Mouse (Mus musculus): ENCODE measurements around the gene Myl6. TPM values are rescaled to one million over a fixed set of nuclear protein-coding genes. Genes with fewer than 3 reads are reported as not detected.
A peak's percentile ranks its signal among the peaks of the same experiment; 100 is the strongest.
"Not testable (repeated sequence)": the region's sequence is repeated elsewhere in the genome, so short reads cannot be mapped to it uniquely, and the experiment has no call there.

The Myl6 gene
- total and polyA plus RNA-seq, 3 experiments, result 242 to 379 (median 302) TPM

DNA sequence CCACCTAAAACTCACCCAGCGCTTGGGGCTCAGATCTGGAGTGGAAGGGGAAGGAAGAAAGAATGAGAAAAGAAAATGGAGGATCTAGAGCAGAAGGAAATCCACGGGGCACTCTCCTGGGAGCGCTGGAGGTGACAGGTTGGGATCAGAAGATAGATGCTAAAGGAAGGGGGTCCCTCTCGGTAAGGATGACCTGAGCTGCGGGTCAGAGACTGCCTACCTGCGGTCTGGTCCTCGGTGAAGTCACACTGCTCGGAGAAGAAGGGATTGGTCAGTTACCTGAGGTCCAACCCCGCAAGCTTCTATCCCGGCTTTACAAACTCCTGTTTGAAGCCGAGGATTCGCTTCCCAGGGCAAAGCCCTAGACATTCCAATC, 638 bp downstream of the Myl6 start:
- TF ChIP-seq POLR2A (IDR thresholded peaks at IDR 0.05; ENCODE audit: insufficient read depth, low read depth, low read length), result no peak
- no peak for TF ChIP-seq EP300 (IDR thresholded peaks at IDR 0.05; ENCODE audit: insufficient read depth, low read depth, low read length)
- Histone ChIP-seq H3K4me1 (ENCODE audit: control insufficient read depth, insufficient read depth, low read length) (peaks cover 19% of the 10 kb centered on the region), H3K9ac (ENCODE audit: low read depth, low read length) (peak overlapping the region; percentile 66), H3K36me3 (ENCODE audit: control insufficient read depth, insufficient read depth, low read length) (peaks cover 11% of the 10 kb centered on the region), H3K27me3 (ENCODE audit: control insufficient read depth, insufficient read depth, low read length) (no peaks in the 10 kb centered on the region), H3K27ac (peak overlapping the region; percentile 100), H3K4me3 (peak overlapping the region; percentile 99), H3K79me2 (replicated peaks; ENCODE audit: control insufficient read depth, insufficient read depth, low read length) (no peaks in the 10 kb centered on the region; the same call in 1 of the 2 replicates)
- 0% methylated on average over 12 of the region's 12 CpGs for WGBS
- intact Hi-C loops (cut with DNase I), result loop anchor here (2.0 to 10.0 kb wide), 3 partner anchors 33 to 399 kb away; partner anchors contain the start of genes Baz2a and Esyt1
- no peak for DNase-seq

DNA sequence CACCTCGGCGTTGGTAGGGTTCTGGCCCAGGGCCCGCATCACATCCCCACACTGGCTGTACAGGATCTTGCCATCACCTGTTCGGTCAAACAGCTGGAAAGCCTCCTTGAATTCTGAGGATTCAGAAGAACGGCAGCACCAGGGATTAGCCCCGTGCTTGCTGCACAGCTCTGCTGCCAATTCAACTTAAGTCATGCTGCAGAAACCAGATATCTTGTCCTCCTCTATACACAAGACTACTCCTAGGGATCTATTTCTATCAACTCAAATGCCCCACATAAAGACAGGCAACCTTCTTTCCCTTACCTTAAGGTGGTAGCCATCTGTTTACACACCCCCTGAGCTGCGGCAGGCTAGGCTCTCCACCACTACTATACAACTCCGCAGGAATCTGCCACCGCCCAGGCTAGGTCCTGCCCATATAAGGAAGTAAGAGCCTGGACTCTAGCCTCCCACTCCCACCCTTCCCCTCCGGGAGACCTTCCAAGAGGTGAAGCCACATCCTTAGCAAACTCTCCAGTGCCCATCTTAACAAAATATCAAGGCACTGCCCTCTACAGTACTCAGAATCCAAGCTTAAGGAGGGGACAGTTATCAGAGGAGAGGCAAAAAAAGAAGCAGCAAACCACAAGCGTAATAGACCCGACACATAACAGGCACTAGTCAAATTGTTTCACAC, 1.2 kb downstream of the Myl6 start:
- no peaks in the 10 kb centered on the region; the same call in 1 of the 2 replicates for H3K79me2 ChIP-seq (replicated peaks; ENCODE audit: control insufficient read depth, insufficient read depth, low read length)
- H3K9ac ChIP-seq (ENCODE audit: low read depth, low read length), result peak overlapping the region; percentile 66
- H3K27ac ChIP-seq, result peak overlapping the region; percentile 100
- H3K4me1 ChIP-seq (ENCODE audit: control insufficient read depth, insufficient read depth, low read length), result peaks cover 19% of the 10 kb centered on the region
- 2% methylated on average over 12 of the region's 12 CpGs for WGBS
- peak; percentile 68; the same call in 1 of the 2 replicates for TF ChIP-seq POLR2A (IDR thresholded peaks at IDR 0.05; ENCODE audit: insufficient read depth, low read depth, low read length)
- TF ChIP-seq CTCF (IDR thresholded peaks at IDR 0.05), result no peak
- peaks cover 11% of the 10 kb centered on the region for H3K36me3 ChIP-seq (ENCODE audit: control insufficient read depth, insufficient read depth, low read length)
- H3K4me3 ChIP-seq, result peak overlapping the region; percentile 99
- DNase-seq, result peak; percentile 75 to 82
- intact Hi-C loops (cut with DNase I), result loop anchor here (2.0 to 10.0 kb wide), 3 partner anchors 32 to 398 kb away; partner anchors contain the start of genes Baz2a and Esyt1
- no peaks in the 10 kb centered on the region for H3K27me3 ChIP-seq (ENCODE audit: control insufficient read depth, insufficient read depth, low read length)

DNA sequence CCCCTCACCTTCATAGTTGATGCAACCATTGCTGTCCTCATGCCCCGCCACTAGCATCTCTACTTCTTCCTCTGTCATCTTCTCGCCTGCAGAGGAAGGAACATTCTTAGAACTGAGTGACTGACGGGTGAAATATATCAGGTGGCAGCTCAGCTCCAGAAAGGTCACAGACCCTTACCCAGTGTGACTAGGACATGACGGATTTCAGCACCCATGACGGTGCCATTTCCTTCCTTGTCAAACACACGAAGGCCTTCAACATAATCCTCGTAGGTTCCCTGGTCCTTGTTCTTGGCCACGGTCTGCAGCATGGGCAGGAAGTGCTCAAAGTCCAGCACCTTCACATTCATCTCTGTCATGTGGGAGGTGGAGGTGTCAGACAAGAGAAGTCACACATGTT, 1.9 kb downstream of the Myl6 start:
- intact Hi-C loops (cut with DNase I), result loop anchor here (2.0 to 10.0 kb wide), 3 partner anchors 31 to 397 kb away; partner anchors contain the start of genes Baz2a and Esyt1
- H3K4me3 ChIP-seq, result peak overlapping the region; percentile 99
- peak overlapping the region; percentile 66 for H3K9ac ChIP-seq (ENCODE audit: low read depth, low read length)
- not testable (repeated sequence) for H3K27me3 ChIP-seq (ENCODE audit: control insufficient read depth, insufficient read depth, low read length); H3K79me2 ChIP-seq (replicated peaks; ENCODE audit: control insufficient read depth, insufficient read depth, low read length); DNase-seq
- H3K4me1 ChIP-seq (ENCODE audit: control insufficient read depth, insufficient read depth, low read length), result peaks cover 19% of the 10 kb centered on the region
- WGBS, result 6% methylated on average over 8 of the region's 8 CpGs
- peaks cover 11% of the 10 kb centered on the region for H3K36me3 ChIP-seq (ENCODE audit: control insufficient read depth, insufficient read depth, low read length)
- H3K27ac ChIP-seq, result peak overlapping the region; percentile 100

DNA sequence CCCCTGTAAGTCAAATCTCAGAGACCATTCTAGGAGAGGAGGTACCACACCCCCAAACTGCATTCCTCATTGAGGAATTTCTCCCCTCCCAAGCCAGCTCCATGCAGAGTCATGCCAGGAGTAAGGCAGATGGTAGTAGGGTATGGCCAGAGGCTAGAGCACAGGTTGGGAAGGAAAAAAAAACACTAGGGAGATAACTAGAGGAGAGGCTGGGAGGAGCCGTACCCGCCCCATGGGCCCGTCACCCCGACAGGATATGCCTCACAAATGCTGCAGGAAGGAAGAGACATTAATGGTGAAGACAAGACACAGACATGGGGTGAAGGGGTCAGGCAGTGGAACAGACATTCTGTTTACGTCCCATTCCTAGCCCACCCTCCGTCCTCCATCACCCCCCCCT, 2.5 kb downstream of the Myl6 start:
- 10% methylated on average over 6 of the region's 6 CpGs for WGBS
- peaks cover 19% of the 10 kb centered on the region for H3K4me1 ChIP-seq (ENCODE audit: control insufficient read depth, insufficient read depth, low read length)
- intact Hi-C loops (cut with DNase I), result loop anchor here (5.0 to 10.0 kb wide), 2 partner anchors 36 to 397 kb away; partner anchors contain the start of genes Baz2a and Esyt1
- H3K36me3 ChIP-seq (ENCODE audit: control insufficient read depth, insufficient read depth, low read length), result peaks cover 11% of the 10 kb centered on the region
- DNase-seq, result peak; percentile 45 to 51
- H3K4me3 ChIP-seq, result peak overlapping the region; percentile 99
- TF ChIP-seq EP300 (IDR thresholded peaks at IDR 0.05; ENCODE audit: insufficient read depth, low read depth, low read length), result no peak
- TF ChIP-seq CTCF (IDR thresholded peaks at IDR 0.05), result no peak
- no peak; the same call in 1 of the 2 replicates for TF ChIP-seq POLR2A (IDR thresholded peaks at IDR 0.05; ENCODE audit: insufficient read depth, low read depth, low read length)
- no peaks in the 10 kb centered on the region for H3K27me3 ChIP-seq (ENCODE audit: control insufficient read depth, insufficient read depth, low read length)
- H3K27ac ChIP-seq, result peak overlapping the region; percentile 100
- peak overlapping the region; percentile 66 for H3K9ac ChIP-seq (ENCODE audit: low read depth, low read length)
- H3K79me2 ChIP-seq (replicated peaks; ENCODE audit: control insufficient read depth, insufficient read depth, low read length), result no peaks in the 10 kb centered on the region; the same call in 1 of the 2 replicates

DNA sequence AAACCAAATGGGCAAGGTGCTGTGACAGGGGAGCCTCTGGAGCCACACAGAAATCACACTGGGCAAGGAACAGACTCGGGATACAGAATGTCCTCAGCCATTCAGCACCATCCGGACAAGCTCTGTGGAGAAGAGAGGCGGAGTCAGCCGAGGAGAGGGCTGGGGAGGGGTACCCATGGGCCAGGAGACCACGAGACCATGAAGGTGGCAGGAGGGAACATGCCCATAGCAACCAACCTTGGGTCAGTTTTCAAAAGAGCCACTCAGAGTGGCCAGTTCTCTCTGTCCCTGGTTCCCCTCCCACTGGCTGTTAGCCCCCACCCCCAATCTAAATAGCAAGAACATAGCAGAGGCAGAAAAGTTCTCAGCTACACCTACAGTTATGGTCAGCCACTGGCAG, 3.0 kb downstream of the Myl6 start:
- H3K9ac ChIP-seq (ENCODE audit: low read depth, low read length), result no peak overlapping the region
- intact Hi-C loops (cut with DNase I), result loop anchor here (5.0 to 10.0 kb wide), 2 partner anchors 36 to 396 kb away; partner anchors contain the start of genes Baz2a and Esyt1

DNA sequence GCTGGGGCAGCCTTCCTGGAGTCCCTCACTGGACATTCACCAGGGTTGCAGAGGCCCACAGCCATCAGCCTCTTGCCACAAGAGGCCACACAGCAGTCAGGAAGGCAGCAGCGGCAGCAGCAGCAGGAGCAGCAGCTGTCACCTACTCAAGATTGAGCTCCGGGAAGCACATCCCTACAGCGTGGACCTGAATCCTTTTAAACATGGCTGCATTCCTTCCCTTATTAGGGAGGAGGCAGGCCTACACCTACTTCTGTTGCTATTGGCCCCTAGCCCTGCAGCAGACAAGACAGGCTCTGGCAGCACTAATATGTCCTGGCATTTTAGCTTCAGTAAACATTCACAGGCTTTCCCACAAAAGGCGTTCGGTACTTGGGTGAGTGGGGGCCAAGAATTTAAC, 3.7 kb downstream of the Myl6 start:
- Histone ChIP-seq H3K9ac (ENCODE audit: low read depth, low read length) (peak overlapping the region; percentile 15; the same call in 1 of the 2 replicates), H3K27ac (peak overlapping the region; percentile 100), H3K36me3 (ENCODE audit: control insufficient read depth, insufficient read depth, low read length) (peaks cover 11% of the 10 kb centered on the region), H3K27me3 (ENCODE audit: control insufficient read depth, insufficient read depth, low read length) (no peaks in the 10 kb centered on the region), H3K79me2 (replicated peaks; ENCODE audit: control insufficient read depth, insufficient read depth, low read length) (no peaks in the 10 kb centered on the region; the same call in 1 of the 2 replicates), H3K4me1 (ENCODE audit: control insufficient read depth, insufficient read depth, low read length) (peaks cover 19% of the 10 kb centered on the region), H3K4me3 (no peak overlapping the region)
- intact Hi-C loops (cut with DNase I), result loop anchor here (5.0 to 10.0 kb wide), 2 partner anchors 37 to 395 kb away; partner anchors contain the start of genes Baz2a and Esyt1
- WGBS, result 16% methylated on average over 5 of the region's 5 CpGs
- no peak for TF ChIP-seq CTCF (IDR thresholded peaks at IDR 0.05)
- TF ChIP-seq POLR2A (IDR thresholded peaks at IDR 0.05; ENCODE audit: insufficient read depth, low read depth, low read length), result peak; percentile 39; the same call in 1 of the 2 replicates
- 0 out of 2 replicates have a peak, but pooled peaks have one; percentile 16 for TF ChIP-seq EP300 (IDR thresholded peaks at IDR 0.05; ENCODE audit: insufficient read depth, low read depth, low read length)
- peak; percentile 39 to 55 for DNase-seq

More for the DNA sequence above, 3.0 kb downstream of the Myl6 start:
- H3K79me2 ChIP-seq (replicated peaks; ENCODE audit: control insufficient read depth, insufficient read depth, low read length), result no peaks in the 10 kb centered on the region; the same call in 1 of the 2 replicates
- H3K4me3 ChIP-seq, result peak overlapping the region; percentile 99; the same call in 1 of the 2 replicates
- no peak for DNase-seq
- no peaks in the 10 kb centered on the region for H3K27me3 ChIP-seq (ENCODE audit: control insufficient read depth, insufficient read depth, low read length)
- WGBS, result 28% methylated on average over 5 of the region's 5 CpGs
- H3K27ac ChIP-seq, result peak overlapping the region; percentile 100
- H3K36me3 ChIP-seq (ENCODE audit: control insufficient read depth, insufficient read depth, low read length), result peaks cover 11% of the 10 kb centered on the region
- H3K4me1 ChIP-seq (ENCODE audit: control insufficient read depth, insufficient read depth, low read length), result peaks cover 19% of the 10 kb centered on the region
- TF ChIP-seq CTCF (IDR thresholded peaks at IDR 0.05) (no peak), POLR2A (IDR thresholded peaks at IDR 0.05; ENCODE audit: insufficient read depth, low read depth, low read length) (no peak), EP300 (IDR thresholded peaks at IDR 0.05; ENCODE audit: insufficient read depth, low read depth, low read length) (no peak)

Measured in heart, adult 2 months (tissue).